Mouse (Mus musculus) embryonic facial prominence, embryonic 12.5 days (tissue): Measurements from ENCODE around the gene Atf6. TPM values are rescaled to one million over a fixed set of nuclear protein-coding genes. Genes with fewer than 3 reads are reported as not detected.

Source experiments
- ATAC-seq: fragments of 200-750 bp; cut with Nextera tagmentation; 2 replicates; pipeline ENCODE4 v1.8.0; 2017; ENCODE audit not compliant: insufficient number of reproducible peaks, insufficient read depth, low FRiP score, low TSS enrichment
- H3K27ac ChIP-seq: fragments of 300-500 bp; sonication (generic); 2 replicates; pipeline ENCODE4 v1.5.1; 2016; ENCODE audit warnings: mild to moderate bottlenecking
- H3K27me3 ChIP-seq: fragments of 300-500 bp; sonication (generic); 2 replicates; pipeline ENCODE4 v1.6.1; 2016; ENCODE audit warnings: mild to moderate bottlenecking, moderate library complexity
- H3K36me3 ChIP-seq: fragments of 300-500 bp; sonication (generic); 2 replicates; pipeline ENCODE4 v1.6.1; 2016; ENCODE audit warnings: mild to moderate bottlenecking
- H3K4me1 ChIP-seq: fragments of 300-500 bp; sonication (generic); 2 replicates; pipeline ENCODE4 v1.6.1; 2016
- H3K4me2 ChIP-seq: fragments of 300-500 bp; sonication (generic); replicated peaks from 2 replicates; pipeline ENCODE4 v1.6.1; 2016; ENCODE audit warnings: mild to moderate bottlenecking, moderate library complexity
- H3K4me3 ChIP-seq: fragments of 300-500 bp; sonication (generic); 2 replicates; pipeline ENCODE4 v1.5.1; 2016; ENCODE audit warnings: mild to moderate bottlenecking
- H3K9ac ChIP-seq: fragments of 300-500 bp; sonication (generic); 2 replicates; pipeline ENCODE4 v1.6.1; 2016; ENCODE audit warnings: mild to moderate bottlenecking, moderate library complexity
- H3K9me3 ChIP-seq: fragments of 300-500 bp; sonication (generic); 2 replicates; pipeline ENCODE4 v1.6.1; 2016; ENCODE audit warnings: mild to moderate bottlenecking, moderate library complexity
- WGBS: fragments of 180-500 bp; shearing (Covaris S2); methylation state at CpG from one replicate; pipeline ENCODE4 v1.1.7; 2016; 5-methylcytosine and 5-hydroxymethylcytosine counted together
- polyA plus RNA-seq: library from polyadenylated mRNA; unstranded; fragments of >200 nt; fragmentation: Nextera tagmentation; extraction: Ambion mirVana; gene quantifications from 2 replicates; pipeline ENCODE4 v1.2.1, GENCODE M21; 2016

Atf6 gene
- polyA plus RNA-seq, 1 experiment from 2014 or later = 9.1 TPM

- H3K27me3 ChIP-seq = no peaks in the 10 kb centered on the region
- H3K4me2 ChIP-seq = no peak overlapping the region
- no peak overlapping the region for H3K9ac ChIP-seq
- ATAC-seq = no peak
- 82% methylated on average over 13 of the region's 13 CpGs for WGBS
- H3K9me3 ChIP-seq = no peaks in the 10 kb centered on the region
- H3K4me3 ChIP-seq = no peak overlapping the region
- H3K36me3 ChIP-seq = no peaks in the 10 kb centered on the region
- no peak overlapping the region for H3K27ac ChIP-seq
- peaks cover 3% of the 10 kb centered on the region; the same call in 1 of the 2 replicates for H3K4me1 ChIP-seq
These were observed 5.7 kb downstream of the Atf6 start for GRCm38 (mm10) chr1:170861671-170862434.

- Histone ChIP-seq H3K4me1 (no peaks in the 10 kb centered on the region), H3K27me3 (no peaks in the 10 kb centered on the region), H3K9ac (no peak overlapping the region), H3K4me2 (no peak overlapping the region), H3K9me3 (no peaks in the 10 kb centered on the region), H3K4me3 (no peak overlapping the region), H3K36me3 (no peaks in the 10 kb centered on the region), H3K27ac (no peak overlapping the region)
- no peak for ATAC-seq
- WGBS = 78% methylated on average over 2 of the region's 2 CpGs
These were observed 8.7 kb downstream of the Atf6 start for GRCm38 (mm10) chr1:170858872-170859271.

GRCm38 (mm10) chr1:170857369-170857768, 10.2 kb downstream of the Atf6 start:
- Histone ChIP-seq H3K4me3 (no peak overlapping the region), H3K4me2 (no peak overlapping the region), H3K9ac (no peak overlapping the region), H3K27me3 (no peaks in the 10 kb centered on the region), H3K9me3 (no peaks in the 10 kb centered on the region), H3K4me1 (no peaks in the 10 kb centered on the region), H3K36me3 (no peaks in the 10 kb centered on the region), H3K27ac (no peak overlapping the region)
- ATAC-seq = no peak
- WGBS = 78% methylated on average over 2 of the region's 2 CpGs

GRCm38 (mm10) chr1:170855056-170855760, 12.4 kb downstream of the Atf6 start:
- no peak overlapping the region for H3K9ac ChIP-seq
- H3K4me1 ChIP-seq = no peaks in the 10 kb centered on the region
- no peaks in the 10 kb centered on the region for H3K27me3 ChIP-seq
- no peak overlapping the region for H3K4me2 ChIP-seq
- H3K4me3 ChIP-seq = no peak overlapping the region
- H3K9me3 ChIP-seq = no peaks in the 10 kb centered on the region
- ATAC-seq = no peak
- peaks cover 6% of the 10 kb centered on the region for H3K36me3 ChIP-seq
- no peak overlapping the region for H3K27ac ChIP-seq
- WGBS = 84% methylated on average over 13 of the region's 13 CpGs

GRCm38 (mm10) chr1:170853604-170854003, 14.0 kb downstream of the Atf6 start:
- Histone ChIP-seq H3K27me3 (no peaks in the 10 kb centered on the region), H3K9ac (no peak overlapping the region), H3K4me3 (no peak overlapping the region), H3K4me2 (no peak overlapping the region), H3K27ac (no peak overlapping the region), H3K36me3 (peaks cover 11% of the 10 kb centered on the region), H3K4me1 (no peaks in the 10 kb centered on the region), H3K9me3 (no peaks in the 10 kb centered on the region)
- 92% methylated on average over 3 of the region's 3 CpGs for WGBS
- ATAC-seq = no peak

GRCm38 (mm10) chr1:170850637-170851624, 16.6 kb downstream of the Atf6 start:
- Histone ChIP-seq H3K27me3 (no peaks in the 10 kb centered on the region), H3K4me1 (no peaks in the 10 kb centered on the region), H3K9me3 (no peaks in the 10 kb centered on the region), H3K9ac (no peak overlapping the region), H3K36me3 (peaks cover 11% of the 10 kb centered on the region), H3K4me3 (no peak overlapping the region), H3K27ac (no peak overlapping the region), H3K4me2 (no peak overlapping the region)
- ATAC-seq = no peak
- 84% methylated on average over 23 of the region's 23 CpGs for WGBS

GRCm38 (mm10) chr1:170850007-170850406, 17.6 kb downstream of the Atf6 start:
- WGBS = 95% methylated on average over 2 of the region's 2 CpGs
- H3K4me2 ChIP-seq = no peak overlapping the region

GRCm38 (mm10) chr1:170845448-170846307, 21.9 kb downstream of the Atf6 start:
- Histone ChIP-seq H3K27ac (no peak overlapping the region), H3K9me3 (no peaks in the 10 kb centered on the region), H3K9ac (no peak overlapping the region), H3K4me3 (no peak overlapping the region), H3K4me1 (no peaks in the 10 kb centered on the region), H3K27me3 (no peaks in the 10 kb centered on the region), H3K4me2 (no peak overlapping the region), H3K36me3 (peaks cover 9% of the 10 kb centered on the region)
- 42% methylated on average over 10 of the region's 10 CpGs for WGBS
- ATAC-seq = no peak

More at GRCm38 (mm10) chr1:170850007-170850406, 17.6 kb downstream of the Atf6 start:
- peaks cover 11% of the 10 kb centered on the region for H3K36me3 ChIP-seq
- no peak overlapping the region for H3K4me3 ChIP-seq
- no peak overlapping the region for H3K27ac ChIP-seq
- no peak for ATAC-seq
- H3K9ac ChIP-seq = no peak overlapping the region
- H3K27me3 ChIP-seq = no peaks in the 10 kb centered on the region
- no peaks in the 10 kb centered on the region for H3K4me1 ChIP-seq
- no peaks in the 10 kb centered on the region for H3K9me3 ChIP-seq

GRCm38 (mm10) chr1:170844380-170844779, 23.2 kb downstream of the Atf6 start:
- ATAC-seq = no peak
- H3K9me3 ChIP-seq = no peaks in the 10 kb centered on the region
- no peaks in the 10 kb centered on the region for H3K27me3 ChIP-seq
- H3K4me2 ChIP-seq = no peak overlapping the region
- WGBS = 55% methylated on average over 8 of the region's 8 CpGs
- no peak overlapping the region for H3K9ac ChIP-seq
- no peak overlapping the region for H3K4me3 ChIP-seq
- H3K36me3 ChIP-seq = no peaks in the 10 kb centered on the region; the same call in 1 of the 2 replicates
- H3K4me1 ChIP-seq = no peaks in the 10 kb centered on the region
- no peak overlapping the region for H3K27ac ChIP-seq

GRCm38 (mm10) chr1:170839685-170840084, 27.9 kb downstream of the Atf6 start:
- Histone ChIP-seq H3K27ac (no peak overlapping the region), H3K9me3 (no peaks in the 10 kb centered on the region), H3K4me3 (no peak overlapping the region), H3K9ac (no peak overlapping the region), H3K4me1 (no peaks in the 10 kb centered on the region), H3K27me3 (no peaks in the 10 kb centered on the region), H3K4me2 (no peak overlapping the region), H3K36me3 (no peaks in the 10 kb centered on the region)
- ATAC-seq = no peak

GRCm38 (mm10) chr1:170834756-170835155, 32.8 kb downstream of the Atf6 start:
- Histone ChIP-seq H3K4me2 (no peak overlapping the region), H3K27ac (no peak overlapping the region), H3K27me3 (no peaks in the 10 kb centered on the region), H3K4me3 (no peak overlapping the region), H3K36me3 (peaks cover 5% of the 10 kb centered on the region; the same call in 1 of the 2 replicates), H3K9me3 (no peaks in the 10 kb centered on the region), H3K4me1 (no peaks in the 10 kb centered on the region), H3K9ac (no peak overlapping the region)
- no peak for ATAC-seq
- 78% methylated on average over 9 of the region's 9 CpGs for WGBS
